Mouse (Mus musculus) liver, postnatal 0 days (tissue): ENCODE results near the gene Zmat5. TPM values are rescaled to one million over a fixed set of nuclear protein-coding genes. Genes with fewer than 3 reads are reported as not detected.

ENCODE experiments used
- ATAC-seq: fragments of 200-750 bp; cut with Nextera tagmentation; 2 replicates; pipeline ENCODE4 v1.8.0; 2017; ENCODE audit warnings: mild to moderate bottlenecking, moderate library complexity
- DNase-seq: peaks from one replicate; pipeline ENCODE4 v3.0.0-alpha.2; 2016
- H3K27ac ChIP-seq: fragments of 300-500 bp; sonication (generic); 2 replicates; pipeline ENCODE4 v1.5.1; 2014; ENCODE audit warnings: antibody characterized with exemption, moderate library complexity, mild to moderate bottlenecking, low read depth
- H3K27me3 ChIP-seq: fragments of 300-500 bp; sonication (generic); 2 replicates; pipeline ENCODE4 v1.6.1; 2014; ENCODE audit warnings: low read length, control low read depth, mixed read lengths; ENCODE audit not compliant: insufficient read depth
- H3K36me3 ChIP-seq: fragments of 300-500 bp; sonication (generic); replicated peaks from 2 replicates; pipeline ENCODE4 v1.6.1; 2014; ENCODE audit warnings: mild to moderate bottlenecking, control low read depth, low read length, moderate library complexity, mixed read lengths; ENCODE audit not compliant: insufficient read depth
- H3K4me1 ChIP-seq: fragments of 300-500 bp; sonication (generic); 2 replicates; pipeline ENCODE4 v1.6.1; 2014; ENCODE audit warnings: antibody characterized with exemption, mild to moderate bottlenecking, control low read depth; ENCODE audit not compliant: insufficient read depth
- H3K4me2 ChIP-seq: fragments of 300-500 bp; sonication (generic); 2 replicates; pipeline ENCODE4 v1.6.1; 2014; ENCODE audit warnings: low read depth, mild to moderate bottlenecking, low read length, moderate library complexity, mixed read lengths
- H3K4me3 ChIP-seq: fragments of 300-500 bp; sonication (generic); 2 replicates; pipeline ENCODE4 v1.5.1; 2014; ENCODE audit warnings: low read depth, low read length
- H3K9ac ChIP-seq: fragments of 300-500 bp; sonication (generic); replicated peaks from 2 replicates; pipeline ENCODE4 v1.6.1; 2014; ENCODE audit warnings: mild to moderate bottlenecking, moderate library complexity
- H3K9me3 ChIP-seq: fragments of 300-500 bp; sonication (generic); 2 replicates; pipeline ENCODE4 v1.6.1; 2016; ENCODE audit warnings: mild to moderate bottlenecking, control low read depth, low read length, mixed read lengths
- CTCF ChIP-seq: sonication (generic); IDR thresholded peaks from 2 replicates; pipeline ENCODE4 v1.5.1; 2016; ENCODE audit warnings: antibody characterized with exemption, low read depth
- EP300 ChIP-seq: IDR thresholded peaks from 2 replicates; pipeline ENCODE4 v1.6.1; 2016; ENCODE audit warnings: antibody characterized with exemption, low read depth, mild to moderate bottlenecking
- WGBS: fragments of 180-500 bp; shearing (Covaris S2); extraction: QIAGEN DNeasy Blood & Tissue Kit; methylation state at CpG from one replicate; pipeline ENCODE4 v1.1.7; 2014; ENCODE audit not compliant: insufficient replicate concordance; 5-methylcytosine and 5-hydroxymethylcytosine counted together
- polyA plus RNA-seq: library from polyadenylated mRNA; unstranded; fragments of >200 nt; fragmentation: Nextera tagmentation; extraction: Ambion mirVana; gene quantifications from 2 replicates; pipeline ENCODE4 v1.2.1, GENCODE M21; 2015

Gene Zmat5
- polyA plus RNA-seq, 1 experiment from 2014 or later, result 18.6 TPM

DNA sequence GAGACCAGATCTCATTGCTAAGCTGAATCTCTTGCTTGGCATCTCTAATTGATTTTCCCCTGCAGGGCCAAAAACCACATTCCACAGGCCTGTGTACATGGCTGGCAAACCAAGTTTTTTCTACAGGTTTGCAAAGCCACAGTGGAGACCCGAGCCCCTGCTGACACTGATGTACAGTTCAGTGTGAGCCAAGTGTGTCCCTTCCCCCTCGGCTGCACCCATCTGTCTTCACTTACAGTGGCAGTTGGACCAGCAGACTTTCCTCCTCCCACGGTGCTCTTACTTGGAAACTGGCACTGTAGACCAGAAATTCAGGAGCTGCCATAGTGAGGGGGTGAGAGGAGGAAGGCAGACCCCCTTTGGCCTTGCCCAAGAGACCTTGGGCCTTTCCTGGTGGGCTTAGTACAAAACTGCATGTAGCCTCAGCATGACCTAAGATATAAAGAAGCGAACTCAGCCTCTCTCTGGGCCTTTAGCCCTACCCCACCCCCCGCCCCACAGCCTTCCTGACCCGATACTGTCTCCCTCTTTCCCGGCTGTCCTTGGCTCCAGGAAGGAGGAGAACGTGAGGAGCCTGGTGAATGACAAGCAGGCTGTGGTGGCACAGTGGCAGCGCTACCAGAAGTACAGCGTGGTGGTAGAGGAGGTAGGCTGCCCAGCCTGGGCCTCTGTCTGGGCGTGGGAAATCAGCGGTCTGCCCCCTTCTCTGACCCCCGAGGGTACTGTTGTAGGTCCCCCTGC is 25.6 kb upstream of the Zmat5 start:
- no peak for DNase-seq
- Histone ChIP-seq H3K27ac (no peak overlapping the region), H3K4me1 (peaks cover 11% of the 10 kb centered on the region), H3K4me3 (no peak overlapping the region), H3K4me2 (no peak overlapping the region), H3K9me3 (no peaks in the 10 kb centered on the region), H3K27me3 (no peaks in the 10 kb centered on the region), H3K36me3 (peaks cover 47% of the 10 kb centered on the region), H3K9ac (no peak overlapping the region)
- 89% methylated on average over 13 of the region's 13 CpGs for WGBS
- no peak for TF ChIP-seq CTCF
- no peak for TF ChIP-seq EP300
- ATAC-seq, result no peak

DNA sequence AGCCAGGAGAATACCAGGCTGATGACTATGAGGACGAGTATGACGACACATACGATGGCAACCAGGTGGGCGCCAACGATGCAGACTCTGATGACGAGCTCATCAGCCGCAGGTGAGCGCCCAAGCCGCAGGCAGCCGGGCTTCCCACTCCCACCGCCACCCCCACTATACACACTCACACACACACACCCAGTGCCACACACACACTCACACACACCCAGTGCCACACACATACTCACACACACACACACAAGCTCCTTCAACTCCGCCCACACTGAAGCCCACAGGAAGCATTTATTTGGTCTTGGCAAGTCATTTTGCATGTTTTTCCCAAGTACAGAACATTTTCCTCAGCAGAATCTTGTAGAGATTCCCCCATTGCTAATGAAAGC is 25.0 kb upstream of the Zmat5 start:
- TF ChIP-seq CTCF, result no peak
- no peak for TF ChIP-seq EP300
- Histone ChIP-seq H3K4me2 (no peak overlapping the region), H3K36me3 (peaks cover 43% of the 10 kb centered on the region), H3K9me3 (no peaks in the 10 kb centered on the region), H3K4me1 (peaks cover 11% of the 10 kb centered on the region), H3K27ac (no peak overlapping the region), H3K4me3 (no peak overlapping the region), H3K27me3 (no peaks in the 10 kb centered on the region), H3K9ac (no peak overlapping the region)
- WGBS, result 94% methylated on average over 11 of the region's 12 CpGs
- no peak for ATAC-seq
- DNase-seq, result no peak

DNA sequence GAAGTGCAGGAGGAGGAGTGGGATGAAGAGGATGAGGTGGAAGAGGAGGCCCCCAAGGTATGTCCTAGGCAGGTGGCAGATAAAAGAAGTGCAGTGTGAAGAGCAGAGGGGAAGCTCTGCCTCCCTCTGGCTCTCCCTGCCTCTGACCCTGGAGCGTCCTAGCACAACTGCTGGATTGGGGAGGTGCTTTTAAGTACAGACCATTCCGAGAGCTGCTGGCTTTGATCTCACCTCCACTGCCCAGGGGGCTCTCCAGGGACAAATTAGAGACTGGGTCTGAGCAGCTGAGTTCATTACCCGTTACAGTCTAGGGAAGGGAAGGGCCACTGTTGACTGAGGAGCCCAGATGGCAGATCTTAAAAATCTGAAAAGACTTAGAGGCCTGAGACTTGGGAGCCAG is 24.4 kb upstream of the Zmat5 start:
- Histone ChIP-seq H3K27ac (no peak overlapping the region), H3K9ac (no peak overlapping the region), H3K27me3 (no peaks in the 10 kb centered on the region), H3K4me2 (no peak overlapping the region), H3K36me3 (peaks cover 40% of the 10 kb centered on the region), H3K4me1 (peaks cover 11% of the 10 kb centered on the region), H3K4me3 (no peak overlapping the region), H3K9me3 (no peaks in the 10 kb centered on the region)
- ATAC-seq (no peak), DNase-seq (no peak)
- WGBS, result 84% methylated on average over 3 of the region's 3 CpGs
- TF ChIP-seq EP300, result no peak
- TF ChIP-seq CTCF, result no peak

GRCm38 (mm10) chr11:4683516-4683915 is 21.0 kb upstream of the Zmat5 start:
- Histone ChIP-seq H3K27ac (no peak overlapping the region), H3K9me3 (no peaks in the 10 kb centered on the region), H3K9ac (no peak overlapping the region), H3K27me3 (no peaks in the 10 kb centered on the region), H3K4me2 (no peak overlapping the region), H3K4me3 (no peak overlapping the region), H3K36me3 (peaks cover 31% of the 10 kb centered on the region), H3K4me1 (0 out of 2 replicates have a peak, but pooled peaks cover 4% of the 10 kb centered on the region)
- 68% methylated on average over 6 of the region's 6 CpGs for WGBS
- no peak for ATAC-seq
- no peak for DNase-seq
- TF ChIP-seq CTCF (no peak), EP300 (no peak)

DNA sequence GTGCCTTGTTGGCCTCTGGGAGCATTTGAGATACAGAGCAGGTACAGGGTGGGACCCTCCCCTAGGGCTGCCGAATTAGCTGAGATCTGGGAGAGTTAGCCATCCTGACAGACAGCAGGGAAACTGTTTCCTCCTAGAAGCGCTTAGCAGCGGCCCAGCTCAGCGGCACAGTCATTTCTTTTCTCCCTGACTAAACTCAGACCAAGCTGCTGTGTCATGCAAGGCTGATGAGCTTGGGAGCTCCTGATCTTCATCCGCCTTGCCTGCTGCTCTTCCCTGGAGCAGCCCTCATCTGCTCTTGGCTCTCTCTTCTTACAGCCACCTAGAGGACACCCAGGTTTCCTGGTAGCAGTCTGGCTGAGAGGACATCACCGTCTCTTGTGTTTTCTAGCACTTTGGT is 20.3 kb upstream of the Zmat5 start:
- Histone ChIP-seq H3K4me3 (no peak overlapping the region), H3K4me1 (0 out of 2 replicates have a peak, but pooled peaks cover 4% of the 10 kb centered on the region), H3K4me2 (no peak overlapping the region), H3K27me3 (no peaks in the 10 kb centered on the region), H3K36me3 (peaks cover 31% of the 10 kb centered on the region), H3K9me3 (no peaks in the 10 kb centered on the region), H3K9ac (no peak overlapping the region), H3K27ac (no peak overlapping the region)
- TF ChIP-seq CTCF, result no peak
- TF ChIP-seq EP300, result no peak
- ATAC-seq (no peak), DNase-seq (no peak)
- 73% methylated on average over 6 of the region's 6 CpGs for WGBS

GRCm38 (mm10) chr11:4685071-4685470 is 19.4 kb upstream of the Zmat5 start:
- 75% methylated on average over 4 of the region's 4 CpGs for WGBS
- H3K27ac ChIP-seq, result no peak overlapping the region
- H3K4me3 ChIP-seq, result no peak overlapping the region
- peaks cover 28% of the 10 kb centered on the region for H3K36me3 ChIP-seq
- DNase-seq, result no peak
- H3K9me3 ChIP-seq, result no peaks in the 10 kb centered on the region
- H3K9ac ChIP-seq, result no peak overlapping the region
- H3K27me3 ChIP-seq, result no peaks in the 10 kb centered on the region
- TF ChIP-seq CTCF (no peak), EP300 (no peak)
- H3K4me1 ChIP-seq, result 0 out of 2 replicates have a peak, but pooled peaks cover 4% of the 10 kb centered on the region
- no peak for ATAC-seq
- H3K4me2 ChIP-seq, result no peak overlapping the region
